Mouse (Mus musculus): ENCODE data around the gene Map3k7.

- no peak for TF ChIP-seq POLR2A (IDR thresholded peaks at IDR 0.05; ENCODE audit: low read depth, low read length)
- peak; percentile 60; the same call in 1 of the 2 replicates for TF ChIP-seq CTCF (IDR thresholded peaks at IDR 0.05; ENCODE audit: borderline replicate concordance, insufficient read depth, low read length)
Measured at GRCm38 (mm10) chr4:32055151-32056052, 91.5 kb downstream of the Map3k7 start.
